Mouse (Mus musculus) kidney, adult 2 months (tissue): ENCODE data around the gene Krba1. TPM values are rescaled to one million over a fixed set of nuclear protein-coding genes. Genes with fewer than 3 reads are reported as not detected.

Source experiments
- DNase-seq: peaks from one replicate; pipeline ENCODE4 v3.0.0; 2021
- H3K27ac ChIP-seq: fragments of 200-500 bp; 2 replicates; pipeline ENCODE4 v1.5.1; 2012; ENCODE audit warnings: low read depth, low read length, control low read depth, inconsistent platforms; ENCODE audit not compliant: insufficient read depth
- H3K27me3 ChIP-seq: fragments of 200-500 bp; replicated peaks from 2 replicates; pipeline ENCODE4 v1.6.1; 2012; ENCODE audit warnings: mild to moderate bottlenecking, moderate library complexity, low read length, inconsistent platforms; ENCODE audit not compliant: control insufficient read depth, insufficient read depth
- H3K36me3 ChIP-seq: fragments of 200-500 bp; 2 replicates; pipeline ENCODE4 v1.6.1; 2012; ENCODE audit warnings: mild to moderate bottlenecking, moderate library complexity, low read length, inconsistent platforms; ENCODE audit not compliant: control insufficient read depth, insufficient read depth
- H3K4me1 ChIP-seq: fragments of 200-500 bp; 2 replicates; pipeline ENCODE4 v1.6.1; 2011; ENCODE audit warnings: low read length; ENCODE audit not compliant: control insufficient read depth, insufficient read depth
- H3K4me3 ChIP-seq: fragments of 200-500 bp; 2 replicates; pipeline ENCODE4 v1.5.1; 2011; ENCODE audit warnings: mild to moderate bottlenecking, low read depth, low read length, control low read depth; ENCODE audit not compliant: insufficient read depth
- CTCF ChIP-seq: fragments of 200-500 bp; conservative IDR thresholded peaks from 2 replicates; pipeline ENCODE4 v1.5.1; 2011; ENCODE audit warnings: low read depth, mild to moderate bottlenecking, control low read depth, low read length, moderate library complexity, mixed read lengths; ENCODE audit not compliant: insufficient read depth, insufficient read length
- POLR2A ChIP-seq: fragments of 200-500 bp; IDR thresholded peaks from one replicate; pipeline ENCODE4 v1.6.1; 2011; ENCODE audit warnings: low read depth, low read length, control low read depth
- WGBS: fragments of 180-500 bp; shearing (Covaris S2); methylation state at CpG from one replicate; pipeline ENCODE4 v1.1.7; 2018; 5-methylcytosine and 5-hydroxymethylcytosine counted together
- polyA plus RNA-seq: library from polyadenylated mRNA; depleted of rRNA; stranded (reverse); fragments of >200 nt; gene quantifications from 2 replicates; pipeline ENCODE4 v1.2.3, GENCODE M21; 2012

Gene Krba1
- polyA plus RNA-seq, 1 experiment: 16.7 TPM

DNA sequence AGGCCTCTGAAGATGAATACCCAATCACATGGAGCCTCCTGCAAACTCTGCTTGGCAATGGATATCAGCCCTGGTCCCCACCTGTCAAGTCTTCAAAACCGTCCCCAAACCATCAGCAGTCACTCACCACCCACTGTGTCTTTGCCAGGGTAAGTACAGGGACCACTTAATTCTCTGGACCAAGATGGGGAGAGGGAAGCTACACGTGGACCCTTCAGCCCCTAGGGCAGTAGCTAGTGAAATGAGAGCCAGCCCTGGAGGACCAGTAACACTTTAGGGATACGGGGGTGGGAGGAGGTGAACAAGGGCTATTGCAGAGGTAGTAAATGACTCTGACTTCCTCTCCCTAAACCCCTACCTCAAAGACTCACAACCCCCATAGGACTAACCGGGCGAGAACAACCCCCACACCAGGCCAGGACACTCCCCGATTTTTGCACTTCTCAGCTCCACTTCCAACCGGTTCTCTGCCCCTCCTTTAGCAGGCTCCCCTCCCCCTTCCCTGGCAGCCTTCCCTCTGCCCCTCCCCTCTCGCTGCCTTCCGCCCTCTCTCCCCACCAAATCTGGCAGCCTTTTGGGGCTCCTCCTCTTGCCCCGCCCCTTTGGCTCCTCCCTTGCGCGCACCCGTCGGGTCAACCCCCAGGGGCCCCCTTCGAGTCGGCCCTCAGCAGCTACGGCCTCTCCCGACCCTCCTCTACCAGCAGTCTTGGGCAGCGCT, 48.4 kb downstream of the Krba1 start:
- peaks cover 23% of the 10 kb centered on the region; the same call in 1 of the 2 replicates for H3K4me1 ChIP-seq
- no peaks in the 10 kb centered on the region; the same call in 1 of the 2 replicates for H3K36me3 ChIP-seq
- WGBS: 6% methylated on average over 19 of the region's 19 CpGs
- H3K27ac ChIP-seq: peak overlapping the region; percentile 69
- peak; percentile 97 for DNase-seq
- TF ChIP-seq CTCF (0 out of 2 replicates have a peak, but pooled peaks have one; percentile 1), POLR2A (peak; percentile 16)
- H3K27me3 ChIP-seq: no peaks in the 10 kb centered on the region
- peak overlapping the region; percentile 77 for H3K4me3 ChIP-seq

DNA sequence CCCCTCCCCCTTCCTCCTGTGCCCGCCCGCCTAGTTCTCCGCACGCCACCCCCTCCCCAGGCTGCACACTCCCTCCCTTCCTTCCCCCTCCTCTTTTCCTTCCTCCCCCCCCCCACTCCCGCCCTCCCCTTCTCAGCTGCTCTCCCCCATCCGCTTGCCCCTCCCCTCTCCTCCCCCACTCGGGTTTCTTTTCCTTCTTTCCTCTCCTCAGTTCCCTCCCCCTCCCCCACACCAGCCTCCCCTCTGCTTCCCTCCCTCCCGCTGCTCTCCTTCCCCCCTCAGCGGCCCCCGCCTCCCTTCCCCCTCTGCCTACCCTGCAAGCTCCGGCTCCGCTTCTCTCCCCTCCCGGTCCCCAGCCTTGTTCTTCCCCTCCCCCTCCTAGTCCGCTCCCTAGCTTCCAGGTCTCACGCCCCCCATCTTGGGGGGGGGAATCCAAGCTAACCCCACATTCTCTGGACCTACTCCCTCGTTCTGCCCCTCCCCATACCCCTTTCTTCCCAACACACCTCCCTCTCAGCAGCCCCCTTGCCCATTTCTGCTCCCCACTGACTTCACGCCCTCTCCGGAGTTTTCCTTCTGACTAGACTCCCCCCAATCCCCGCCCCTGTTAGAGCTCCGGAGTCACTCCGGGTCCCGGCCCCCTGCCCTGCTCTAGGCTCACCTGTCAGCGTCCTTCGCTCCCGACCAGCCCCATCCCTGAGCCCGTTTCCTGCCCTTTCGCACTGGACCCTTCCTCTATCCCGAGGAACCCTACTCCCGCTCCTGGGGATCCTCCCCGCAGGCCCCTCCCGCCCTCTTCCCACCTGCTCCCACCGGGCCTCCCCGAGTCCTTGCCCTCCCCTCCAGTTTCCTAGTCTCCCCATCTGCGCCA, 49.2 kb downstream of the Krba1 start:
- Histone ChIP-seq H3K4me3 (peak overlapping the region; percentile 77), H3K27me3 (no peaks in the 10 kb centered on the region), H3K27ac (peak overlapping the region; percentile 87), H3K36me3 (no peaks in the 10 kb centered on the region; the same call in 1 of the 2 replicates), H3K4me1 (peaks cover 23% of the 10 kb centered on the region; the same call in 1 of the 2 replicates)
- TF ChIP-seq POLR2A: no peak
- no peak for TF ChIP-seq CTCF
- WGBS: 1% methylated on average over 32 of the region's 34 CpGs
- DNase-seq: no peak

DNA sequence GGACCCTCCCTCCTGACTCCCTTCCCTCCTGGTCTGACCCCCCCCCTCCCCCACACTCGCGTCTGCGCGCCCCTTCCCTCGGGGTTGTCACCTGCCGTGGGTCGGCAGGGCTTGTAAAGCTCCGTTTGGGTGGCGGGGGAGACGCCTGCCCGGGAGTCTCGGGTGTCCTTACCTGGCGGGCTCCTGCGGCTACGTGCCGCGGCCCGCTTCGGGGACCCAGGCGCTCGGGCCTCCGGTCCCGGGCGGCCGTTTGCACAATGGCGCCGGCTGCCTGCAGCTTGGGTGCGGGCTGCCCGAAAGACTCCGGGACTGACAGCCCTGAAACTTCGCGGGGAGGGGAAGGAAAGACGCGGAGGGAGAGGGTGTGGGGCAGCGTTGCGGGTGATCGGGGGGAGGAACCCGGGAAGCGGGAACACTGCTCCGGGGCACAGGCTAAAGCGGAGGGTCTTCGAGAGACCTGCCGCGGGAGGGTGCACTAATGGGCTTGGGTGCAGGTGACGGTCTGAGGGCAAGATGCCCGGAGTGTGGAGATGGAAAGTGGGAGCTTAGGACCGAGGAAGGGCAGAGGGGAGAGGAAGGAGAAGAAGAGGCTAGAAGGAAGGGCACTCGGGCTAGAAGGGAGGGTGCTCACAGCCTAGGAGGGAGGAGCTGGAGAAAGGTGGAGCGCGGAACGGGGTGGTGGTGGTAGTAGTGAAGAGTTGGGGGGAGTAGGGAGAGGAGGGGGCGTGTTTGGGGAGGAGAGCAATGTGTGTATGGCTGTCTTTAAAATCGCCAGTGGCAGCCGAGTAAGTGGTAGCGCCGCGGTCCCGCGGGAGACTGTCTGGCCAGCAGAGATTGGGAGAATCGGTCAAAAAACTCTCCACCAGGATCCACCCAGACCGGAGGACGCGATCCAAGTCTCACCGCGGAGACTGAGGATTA, 50.1 kb downstream of the Krba1 start, which contains the start of gene Zfp467:
Gene Zfp467 (minus strand): TSS at position 645 of the 921 bp plus-strand sequence.
- no peaks in the 10 kb centered on the region for H3K27me3 ChIP-seq
- WGBS: 1% methylated on average over 65 of the region's 65 CpGs
- peak within 1 kb of the TSS; percentile 100 for H3K27ac ChIP-seq
- H3K36me3 ChIP-seq: no peaks in the 10 kb centered on the region; the same call in 1 of the 2 replicates
- peak; percentile 77 for DNase-seq
- H3K4me1 ChIP-seq: peaks cover 16% of the 10 kb centered on the region; the same call in 1 of the 2 replicates
- TF ChIP-seq CTCF (no peak), POLR2A (peak; percentile 80)
- H3K4me3 ChIP-seq: peak within 1 kb of the TSS; percentile 77

DNA sequence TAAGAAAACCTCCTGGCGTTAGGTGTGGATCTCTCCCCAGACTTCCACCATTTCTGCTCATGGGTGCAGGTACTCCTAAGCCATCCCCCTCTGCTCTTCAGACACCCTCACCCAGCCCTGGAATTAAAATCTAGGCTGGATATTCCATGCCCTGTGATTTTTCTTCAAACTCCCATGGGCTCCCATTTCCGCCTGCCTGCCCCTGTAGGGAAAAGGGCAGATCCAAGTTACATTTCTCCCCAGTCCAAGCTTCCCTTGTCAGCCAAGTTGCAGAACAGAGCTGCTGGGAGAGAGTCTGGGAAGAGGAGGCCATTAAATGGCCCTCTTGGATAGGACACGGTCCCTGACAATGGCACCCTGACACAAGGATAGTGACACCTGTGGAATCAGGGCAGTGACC, 50.9 kb downstream of the Krba1 start:
- Histone ChIP-seq H3K27me3 (no peaks in the 10 kb centered on the region), H3K4me3 (peak overlapping the region; percentile 77), H3K27ac (peak overlapping the region; percentile 100), H3K4me1 (peaks cover 14% of the 10 kb centered on the region; the same call in 1 of the 2 replicates), H3K36me3 (no peaks in the 10 kb centered on the region; the same call in 1 of the 2 replicates)
- TF ChIP-seq CTCF (no peak), POLR2A (no peak)
- 41% methylated on average over 3 of the region's 3 CpGs for WGBS
- no peak for DNase-seq

DNA sequence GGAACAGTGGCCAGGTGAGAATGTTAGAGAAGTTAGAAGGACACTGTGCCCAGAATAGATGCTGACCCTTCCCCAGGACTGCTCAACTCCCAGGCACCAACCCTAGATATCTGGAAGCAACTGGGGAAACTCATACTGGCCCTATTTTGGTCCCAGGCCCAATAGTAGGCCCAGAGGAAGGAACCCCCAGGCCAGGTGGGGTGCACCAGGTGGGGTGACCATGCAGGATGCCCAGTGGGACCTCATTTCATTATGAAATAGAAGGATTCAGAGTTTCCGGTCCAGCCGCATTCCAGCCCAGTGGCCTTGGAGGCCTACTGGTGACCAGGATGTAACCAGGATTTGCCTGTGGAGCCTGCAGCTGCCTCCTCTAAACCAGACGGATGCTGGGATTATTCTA, 51.5 kb downstream of the Krba1 start:
- DNase-seq: no peak
- Histone ChIP-seq H3K27me3 (no peaks in the 10 kb centered on the region), H3K27ac (peak overlapping the region; percentile 100; the same call in 1 of the 2 replicates), H3K4me3 (no peak overlapping the region), H3K4me1 (peaks cover 12% of the 10 kb centered on the region; the same call in 1 of the 2 replicates), H3K36me3 (no peaks in the 10 kb centered on the region)
- WGBS: 89% methylated on average over 3 of the region's 3 CpGs
- TF ChIP-seq CTCF (no peak), POLR2A (no peak)

DNA sequence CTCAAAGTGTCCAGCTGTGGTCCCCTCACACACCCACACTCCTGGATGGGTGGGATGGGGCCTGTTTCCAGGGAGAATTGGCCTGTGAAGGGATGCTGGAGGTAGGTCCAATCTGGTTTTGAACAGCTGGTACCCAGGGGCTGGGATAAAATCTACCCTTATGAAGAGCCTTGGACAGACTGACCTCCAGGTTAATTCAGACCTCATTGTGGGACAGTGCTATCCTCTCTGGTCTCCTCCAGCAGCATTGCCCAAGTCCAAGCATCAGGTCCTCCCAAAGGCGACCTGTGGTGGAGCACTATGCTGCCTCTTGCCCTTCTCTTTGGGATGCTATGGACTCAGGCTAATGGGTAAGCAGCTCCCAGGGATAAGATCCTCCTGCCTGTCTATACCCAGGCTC, 52.5 kb downstream of the Krba1 start, which contains the start of gene Sspo:
Gene Sspo (plus strand): TSS at position 301 of the 400 bp plus-strand sequence.
- H3K27ac ChIP-seq: no peak within 1 kb of the TSS
- peaks cover 12% of the 10 kb centered on the region; the same call in 1 of the 2 replicates for H3K4me1 ChIP-seq
- no peaks in the 10 kb centered on the region for H3K36me3 ChIP-seq
- no peak for TF ChIP-seq POLR2A
- no peak for TF ChIP-seq CTCF
- H3K4me3 ChIP-seq: no peak within 1 kb of the TSS
- no peaks in the 10 kb centered on the region for H3K27me3 ChIP-seq
- no peak for DNase-seq
- 96% methylated on average over 1 of the region's 1 CpGs for WGBS
